Mouse (Mus musculus): ENCODE results near the gene Slc30a4. TPM values are rescaled to one million over a fixed set of nuclear protein-coding genes. Genes with fewer than 3 reads are reported as not detected.

The Slc30a4 gene
- polyA plus RNA-seq, 1 experiment from 2014 or later: 6.5 TPM

- H3K9me3 ChIP-seq (replicated peaks; ENCODE audit: control insufficient read depth, low read length, poor library complexity, severe bottlenecking): no peaks in the 10 kb centered on the region
- no peaks in the 10 kb centered on the region for H3K27me3 ChIP-seq (ENCODE audit: control insufficient read depth, insufficient read depth, low read depth, low read length)
- H3K4me1 ChIP-seq (ENCODE audit: control insufficient read depth, insufficient read depth, low read length): no peaks in the 10 kb centered on the region
- 55% methylated on average over 12 of the region's 12 CpGs for WGBS
- H3K27ac ChIP-seq (ENCODE audit: low read length): no peak overlapping the region
- no peak overlapping the region for H3K4me2 ChIP-seq (ENCODE audit: low read length)
- no peaks in the 10 kb centered on the region for H3K36me3 ChIP-seq (ENCODE audit: control insufficient read depth, insufficient read depth, low read length)
- H3K9ac ChIP-seq (ENCODE audit: low read depth, low read length): no peak overlapping the region
- no peak for ATAC-seq
- H3K4me3 ChIP-seq (ENCODE audit: low read depth, low read length): no peak overlapping the region
Measured at GRCm38 (mm10) chr2:122665973-122666875, 36.2 kb downstream of the Slc30a4 start.

GRCm38 (mm10) chr2:122665253-122665972 is 37.0 kb downstream of the Slc30a4 start:
- 69% methylated on average over 6 of the region's 6 CpGs for WGBS
- Histone ChIP-seq H3K4me1 (ENCODE audit: control insufficient read depth, insufficient read depth, low read length) (no peaks in the 10 kb centered on the region), H3K27me3 (ENCODE audit: control insufficient read depth, insufficient read depth, low read depth, low read length) (no peaks in the 10 kb centered on the region), H3K27ac (ENCODE audit: low read length) (no peak overlapping the region), H3K4me3 (ENCODE audit: low read depth, low read length) (no peak overlapping the region), H3K9ac (ENCODE audit: low read depth, low read length) (no peak overlapping the region), H3K9me3 (replicated peaks; ENCODE audit: control insufficient read depth, low read length, poor library complexity, severe bottlenecking) (no peaks in the 10 kb centered on the region), H3K4me2 (ENCODE audit: low read length) (no peak overlapping the region), H3K36me3 (ENCODE audit: control insufficient read depth, insufficient read depth, low read length) (no peaks in the 10 kb centered on the region)
- ATAC-seq: no peak

DNA sequence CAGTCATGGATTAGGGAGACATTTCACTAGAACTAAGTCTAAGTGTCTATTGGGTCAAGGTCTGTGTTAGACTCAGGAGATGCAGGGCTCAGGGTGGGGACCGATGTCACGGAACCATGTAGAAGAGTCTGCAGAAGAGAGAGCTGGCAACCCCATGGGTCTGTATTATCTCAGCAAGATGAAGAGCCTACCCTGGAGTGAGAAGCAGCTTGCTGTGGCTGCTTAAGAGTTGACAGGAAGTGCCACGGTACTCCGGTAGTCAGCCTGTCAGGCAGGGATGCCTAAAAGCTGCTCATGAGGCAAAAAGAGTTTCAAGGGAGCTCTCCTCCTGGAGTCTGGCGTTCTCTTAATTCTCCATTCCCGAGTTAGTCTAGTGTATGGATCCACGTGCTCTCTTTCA is 42.6 kb downstream of the Slc30a4 start:
- Histone ChIP-seq H3K27ac (ENCODE audit: low read length) (no peak overlapping the region), H3K4me2 (ENCODE audit: low read length) (no peak overlapping the region), H3K36me3 (ENCODE audit: control insufficient read depth, insufficient read depth, low read length) (no peaks in the 10 kb centered on the region), H3K4me3 (ENCODE audit: low read depth, low read length) (no peak overlapping the region), H3K4me1 (ENCODE audit: control insufficient read depth, insufficient read depth, low read length) (no peaks in the 10 kb centered on the region), H3K9me3 (replicated peaks; ENCODE audit: control insufficient read depth, low read length, poor library complexity, severe bottlenecking) (no peaks in the 10 kb centered on the region), H3K27me3 (ENCODE audit: control insufficient read depth, insufficient read depth, low read depth, low read length) (no peaks in the 10 kb centered on the region), H3K9ac (ENCODE audit: low read depth, low read length) (no peak overlapping the region)
- WGBS: 91% methylated on average over 7 of the region's 7 CpGs
- ATAC-seq: no peak

GRCm38 (mm10) chr2:122657707-122658524 is 44.5 kb downstream of the Slc30a4 start:
- no peak overlapping the region for H3K9ac ChIP-seq (ENCODE audit: low read depth, low read length)
- no peak overlapping the region for H3K4me2 ChIP-seq (ENCODE audit: low read length)
- no peak for ATAC-seq
- no peaks in the 10 kb centered on the region for H3K27me3 ChIP-seq (ENCODE audit: control insufficient read depth, insufficient read depth, low read depth, low read length)
- H3K4me3 ChIP-seq (ENCODE audit: low read depth, low read length): no peak overlapping the region
- H3K4me1 ChIP-seq (ENCODE audit: control insufficient read depth, insufficient read depth, low read length): no peaks in the 10 kb centered on the region
- WGBS: 85% methylated on average over 11 of the region's 11 CpGs
- H3K9me3 ChIP-seq (replicated peaks; ENCODE audit: control insufficient read depth, low read length, poor library complexity, severe bottlenecking): no peaks in the 10 kb centered on the region
- no peaks in the 10 kb centered on the region for H3K36me3 ChIP-seq (ENCODE audit: control insufficient read depth, insufficient read depth, low read length)
- no peak overlapping the region for H3K27ac ChIP-seq (ENCODE audit: low read length)

DNA sequence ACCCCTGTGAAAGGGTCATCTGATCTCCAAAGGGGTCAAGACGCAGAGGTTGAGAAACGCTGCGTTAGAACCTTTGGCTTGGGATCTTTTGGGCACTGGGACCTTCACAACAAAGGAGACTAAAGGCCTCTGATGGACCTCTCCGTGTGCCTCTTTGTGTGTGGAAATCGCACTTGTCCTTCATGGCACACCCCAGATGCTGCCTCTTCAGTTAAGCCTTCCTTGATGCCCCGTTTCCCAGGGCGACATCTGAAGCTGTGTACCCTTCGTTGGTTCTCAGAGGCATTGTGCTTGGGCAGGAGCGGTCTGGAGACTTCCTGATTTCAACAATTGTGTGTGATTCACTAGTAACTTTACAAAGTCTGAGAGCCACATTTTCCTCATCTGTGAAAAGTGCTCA is 45.7 kb downstream of the Slc30a4 start:
- no peaks in the 10 kb centered on the region for H3K36me3 ChIP-seq (ENCODE audit: control insufficient read depth, insufficient read depth, low read length)
- 52% methylated on average over 9 of the region's 9 CpGs for WGBS
- H3K4me3 ChIP-seq (ENCODE audit: low read depth, low read length): no peak overlapping the region
- no peaks in the 10 kb centered on the region for H3K9me3 ChIP-seq (replicated peaks; ENCODE audit: control insufficient read depth, low read length, poor library complexity, severe bottlenecking)
- H3K9ac ChIP-seq (ENCODE audit: low read depth, low read length): no peak overlapping the region
- no peak overlapping the region for H3K4me2 ChIP-seq (ENCODE audit: low read length)
- no peaks in the 10 kb centered on the region for H3K27me3 ChIP-seq (ENCODE audit: control insufficient read depth, insufficient read depth, low read depth, low read length)
- ATAC-seq: no peak
- no peaks in the 10 kb centered on the region for H3K4me1 ChIP-seq (ENCODE audit: control insufficient read depth, insufficient read depth, low read length)
- H3K27ac ChIP-seq (ENCODE audit: low read length): no peak overlapping the region

DNA sequence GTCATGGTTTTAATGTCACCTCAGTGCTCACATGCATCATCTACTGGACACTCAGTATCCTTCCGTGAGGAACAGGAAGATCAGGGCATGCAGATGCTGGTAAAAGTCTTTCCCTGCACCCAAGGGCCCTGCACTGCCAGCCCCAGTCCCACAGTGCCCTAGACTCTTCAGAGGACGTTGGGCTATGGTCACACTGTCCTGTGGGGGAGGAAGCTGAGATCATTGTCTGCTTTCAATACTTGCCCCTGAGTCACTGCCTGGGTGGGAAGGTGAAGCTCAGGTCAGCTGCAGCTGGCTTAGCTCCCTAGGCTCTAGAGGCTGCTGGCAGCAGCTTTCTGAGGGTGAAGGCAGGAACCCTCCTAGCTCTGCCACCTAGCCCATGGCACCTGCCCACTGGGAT is 46.4 kb downstream of the Slc30a4 start:
- H3K27ac ChIP-seq (ENCODE audit: low read length): no peak overlapping the region
- H3K4me1 ChIP-seq (ENCODE audit: control insufficient read depth, insufficient read depth, low read length): no peaks in the 10 kb centered on the region
- no peak overlapping the region for H3K9ac ChIP-seq (ENCODE audit: low read depth, low read length)
- ATAC-seq: no peak
- H3K4me2 ChIP-seq (ENCODE audit: low read length): no peak overlapping the region
- H3K4me3 ChIP-seq (ENCODE audit: low read depth, low read length): no peak overlapping the region
- 67% methylated on average over 2 of the region's 2 CpGs for WGBS
- no peaks in the 10 kb centered on the region for H3K36me3 ChIP-seq (ENCODE audit: control insufficient read depth, insufficient read depth, low read length)
- H3K27me3 ChIP-seq (ENCODE audit: control insufficient read depth, insufficient read depth, low read depth, low read length): no peaks in the 10 kb centered on the region
- no peaks in the 10 kb centered on the region for H3K9me3 ChIP-seq (replicated peaks; ENCODE audit: control insufficient read depth, low read length, poor library complexity, severe bottlenecking)

- Histone ChIP-seq H3K36me3 (ENCODE audit: control insufficient read depth, insufficient read depth, low read length) (no peaks in the 10 kb centered on the region), H3K9ac (ENCODE audit: low read depth, low read length) (no peak overlapping the region), H3K27me3 (ENCODE audit: control insufficient read depth, insufficient read depth, low read depth, low read length) (no peaks in the 10 kb centered on the region), H3K27ac (ENCODE audit: low read length) (no peak overlapping the region), H3K4me1 (ENCODE audit: control insufficient read depth, insufficient read depth, low read length) (no peaks in the 10 kb centered on the region), H3K9me3 (replicated peaks; ENCODE audit: control insufficient read depth, low read length, poor library complexity, severe bottlenecking) (no peaks in the 10 kb centered on the region), H3K4me2 (ENCODE audit: low read length) (no peak overlapping the region), H3K4me3 (ENCODE audit: low read depth, low read length) (no peak overlapping the region)
- 76% methylated on average over 17 of the region's 17 CpGs for WGBS
- no peak for ATAC-seq
Measured at GRCm38 (mm10) chr2:122652096-122653084, 50.1 kb downstream of the Slc30a4 start.

DNA sequence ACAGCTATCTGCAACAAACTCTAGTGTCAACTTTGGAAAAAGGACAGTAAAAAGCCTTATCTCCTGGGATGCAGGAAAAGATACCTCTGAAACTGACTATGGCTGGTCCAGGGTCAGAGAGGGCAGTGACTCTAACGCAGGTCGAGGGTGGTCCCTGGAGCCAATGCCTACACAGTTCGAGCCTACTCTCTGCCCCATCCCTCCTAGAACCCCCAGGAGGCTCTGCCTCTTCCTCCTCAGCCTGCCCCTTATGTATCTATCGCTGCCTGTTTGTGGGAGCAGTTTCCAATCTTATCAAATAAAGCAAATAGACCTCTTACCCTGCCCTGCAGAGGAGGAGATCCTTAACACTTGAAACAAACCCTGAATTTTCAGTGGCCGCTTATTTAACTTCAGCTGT is 63.8 kb downstream of the Slc30a4 start:
- Histone ChIP-seq H3K36me3 (ENCODE audit: control insufficient read depth, insufficient read depth, low read length) (peaks cover 5% of the 10 kb centered on the region; the same call in 1 of the 2 replicates), H3K9ac (ENCODE audit: low read depth, low read length) (no peak overlapping the region), H3K27me3 (ENCODE audit: control insufficient read depth, insufficient read depth, low read depth, low read length) (peaks cover 10% of the 10 kb centered on the region), H3K4me3 (ENCODE audit: low read depth, low read length) (no peak overlapping the region), H3K4me2 (ENCODE audit: low read length) (no peak overlapping the region), H3K9me3 (replicated peaks; ENCODE audit: control insufficient read depth, low read length, poor library complexity, severe bottlenecking) (no peaks in the 10 kb centered on the region), H3K27ac (ENCODE audit: low read length) (no peak overlapping the region), H3K4me1 (ENCODE audit: control insufficient read depth, insufficient read depth, low read length) (no peaks in the 10 kb centered on the region)
- WGBS: 57% methylated on average over 5 of the region's 5 CpGs
- ATAC-seq: no peak
